Mouse (Mus musculus) hindbrain, embryonic 11.5 days (tissue): ENCODE measurements around the gene Cgas. TPM values are rescaled to one million over a fixed set of nuclear protein-coding genes. Genes with fewer than 3 reads are reported as not detected.

Experiments used
- ATAC-seq: fragments of 200-750 bp; cut with Nextera tagmentation; 2 replicates; pipeline ENCODE4 v1.8.0; 2017; ENCODE audit warnings: mild to moderate bottlenecking, moderate TSS enrichment, moderate library complexity; ENCODE audit not compliant: low FRiP score
- DNase-seq: peaks from one replicate; pipeline ENCODE4 v3.0.0-alpha.2; 2015; ENCODE audit warnings: low spot score
- H3K27ac ChIP-seq: fragments of 300-500 bp; sonication (generic); 2 replicates; pipeline ENCODE4 v1.5.1; 2014; ENCODE audit warnings: mild to moderate bottlenecking, low read depth, low read length
- H3K27me3 ChIP-seq: fragments of 300-500 bp; sonication (generic); 2 replicates; pipeline ENCODE4 v1.6.1; 2014; ENCODE audit warnings: mild to moderate bottlenecking, low read length, moderate library complexity, mixed read lengths; ENCODE audit not compliant: control insufficient read depth, insufficient read depth
- H3K36me3 ChIP-seq: fragments of 300-500 bp; sonication (generic); 2 replicates; pipeline ENCODE4 v1.6.1; 2014; ENCODE audit warnings: mild to moderate bottlenecking, low read length, moderate library complexity, mixed read lengths; ENCODE audit not compliant: control insufficient read depth, insufficient read depth
- H3K4me1 ChIP-seq: fragments of 300-500 bp; sonication (generic); replicated peaks from 2 replicates; pipeline ENCODE4 v1.6.1; 2014; ENCODE audit warnings: low read length, mixed read lengths; ENCODE audit not compliant: control insufficient read depth, insufficient read depth
- H3K4me2 ChIP-seq: fragments of 300-500 bp; sonication (generic); replicated peaks from 2 replicates; pipeline ENCODE4 v1.6.1; 2014; ENCODE audit warnings: mild to moderate bottlenecking, low read depth, low read length
- H3K4me3 ChIP-seq: fragments of 300-500 bp; sonication (generic); 2 replicates; pipeline ENCODE4 v1.5.1; 2014; ENCODE audit warnings: low read depth, low read length
- H3K9ac ChIP-seq: fragments of 300-500 bp; sonication (generic); 2 replicates; pipeline ENCODE4 v1.6.1; 2014; ENCODE audit warnings: low read depth, low read length
- H3K9me3 ChIP-seq: fragments of 300-500 bp; sonication (generic); 2 replicates; pipeline ENCODE4 v1.6.1; 2016; ENCODE audit warnings: low read length; ENCODE audit not compliant: control insufficient read depth
- WGBS: fragments of 180-500 bp; shearing (Covaris S2); extraction: QIAGEN DNeasy Blood & Tissue Kit; methylation state at CpG from one replicate; pipeline ENCODE4 v1.1.7; 2014; 5-methylcytosine and 5-hydroxymethylcytosine counted together
- polyA plus RNA-seq: library from polyadenylated mRNA; unstranded; fragments of >200 nt; fragmentation: Nextera tagmentation; extraction: Ambion mirVana; gene quantifications from 2 replicates; pipeline ENCODE4 v1.2.1, GENCODE M21; 2014

Gene Cgas
- polyA plus RNA-seq, 1 experiment from 2014 or later: 0.79 TPM

DNA sequence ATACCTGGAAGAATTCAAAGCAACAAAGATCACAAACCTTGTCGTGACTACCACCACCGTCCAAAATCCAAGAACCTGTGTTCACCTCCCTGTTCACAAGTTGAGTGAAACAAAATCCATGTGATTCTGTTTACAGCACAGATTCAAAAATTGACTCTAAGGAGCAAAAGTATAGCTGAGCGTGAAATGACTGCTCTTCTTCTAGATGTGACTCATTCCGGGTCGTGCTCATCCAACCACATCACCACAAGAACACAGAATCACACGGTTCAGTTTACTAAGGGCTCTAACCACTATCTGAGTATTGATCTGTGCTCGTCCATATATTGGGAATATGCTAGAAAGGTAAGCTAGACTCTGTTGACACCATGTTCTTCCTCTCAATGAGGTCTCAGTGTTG lies 56.1 kb downstream of the Cgas start:
- Histone ChIP-seq H3K4me2 (no peak overlapping the region), H3K9me3 (no peaks in the 10 kb centered on the region), H3K4me3 (no peak overlapping the region), H3K36me3 (no peaks in the 10 kb centered on the region), H3K4me1 (no peaks in the 10 kb centered on the region), H3K27me3 (no peaks in the 10 kb centered on the region), H3K27ac (no peak overlapping the region), H3K9ac (no peak overlapping the region)
- WGBS: 88% methylated on average over 7 of the region's 7 CpGs
- DNase-seq (no peak), ATAC-seq (no peak)

DNA sequence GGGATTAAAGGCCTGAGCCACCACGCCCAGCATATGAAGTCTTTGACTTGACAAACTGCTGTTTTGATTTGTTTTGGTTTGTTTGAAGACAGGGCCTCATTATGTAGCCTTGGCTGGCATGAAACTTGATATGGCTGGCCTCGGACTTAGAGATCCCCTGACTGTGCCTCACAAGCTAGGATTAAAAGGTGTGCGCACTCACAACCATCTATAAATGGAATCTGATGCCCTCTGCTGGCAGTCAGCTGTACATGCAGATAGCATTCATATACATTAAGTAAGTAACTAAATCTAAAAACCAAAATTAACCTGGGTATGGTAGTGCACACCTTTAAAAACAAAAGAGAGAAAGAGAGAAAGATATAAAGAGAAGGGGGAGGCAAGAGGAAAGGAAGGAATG lies 57.1 kb downstream of the Cgas start:
- WGBS: 45% methylated on average over 3 of the region's 3 CpGs
- Histone ChIP-seq H3K27me3 (no peaks in the 10 kb centered on the region), H3K27ac (no peak overlapping the region), H3K4me2 (no peak overlapping the region), H3K9me3 (no peaks in the 10 kb centered on the region), H3K9ac (no peak overlapping the region), H3K4me1 (no peaks in the 10 kb centered on the region), H3K4me3 (no peak overlapping the region), H3K36me3 (no peaks in the 10 kb centered on the region)
- ATAC-seq: no peak
- DNase-seq: peak; percentile 20

Other genes with a start within 250 kb of the Cgas start
- not detected in 2 replicates for gene Gsta1, start 212.6 kb downstream of the Cgas start, polyA plus RNA-seq
- gene Gm3776, start 186.1 kb downstream of the Cgas start, polyA plus RNA-seq: not detected in 2 replicates
- gene Gm10639, start 153.3 kb downstream of the Cgas start, polyA plus RNA-seq: not detected in 2 replicates
- not detected in 2 replicates for gene Omt2a, start 128.4 kb downstream of the Cgas start, polyA plus RNA-seq
- not detected in 2 replicates for gene Omt2b, start 115.6 kb downstream of the Cgas start, polyA plus RNA-seq
- not detected in 2 replicates for gene Gsta2, start 87.4 kb downstream of the Cgas start, polyA plus RNA-seq
- gene Dppa5a, start 75.1 kb downstream of the Cgas start, polyA plus RNA-seq: 0.35 and 0.79 TPM in 2 replicates
- gene Ooep, start 64.5 kb downstream of the Cgas start, polyA plus RNA-seq: 2.9 and 3.3 TPM in 2 replicates
- 0.14 and 0.40 TPM in 2 replicates for gene Ddx43, start 47.5 kb downstream of the Cgas start, polyA plus RNA-seq
- gene Mto1, start 5.0 kb upstream of the Cgas start, polyA plus RNA-seq: 26.1 and 26.7 TPM in 2 replicates
- gene Gm17324, start 5.5 kb upstream of the Cgas start, polyA plus RNA-seq: 0.28 and 0.48 TPM in 2 replicates
- 4,691 and 4,742 TPM in 2 replicates for gene Eef1a1, start 45.9 kb upstream of the Cgas start, polyA plus RNA-seq
- gene Slc17a5, start 144.8 kb upstream of the Cgas start, polyA plus RNA-seq: 10.7 and 12.8 TPM in 2 replicates
- gene Cd109, start 172.3 kb upstream of the Cgas start, polyA plus RNA-seq: 4.0 and 5.7 TPM in 2 replicates